10 mouse cellular contexts compared by ENCODE assay signal in genomic region chr7:87586271-87586937, GRCm38 (mm10). TPM values are rescaled to one million over a fixed set of nuclear protein-coding genes. Genes with fewer than 3 reads are reported as not detected.
DNase-seq lines count a peak whose midpoint lies in the region; ATAC-seq lines count a peak whose summit lies in the region.
"Had no signal": no experiment of that assay in that cellular context is flagged by ENCODE, and none has a peak within 500 bp of the region (broad histone marks: within the 10 kb centered on the region; RNA-seq: fewer than 3 reads in every experiment).

No protein-coding gene starts in this region.

- H3K9ac ChIP-seq in neural tube, embryonic 13.5 days = peak overlapping the region; percentile 46
- H3K9ac ChIP-seq: limb, embryonic 12.5 days had no signal

- H3K4me3 ChIP-seq in neural tube, embryonic 13.5 days = peak overlapping the region; percentile 48
- H3K4me3 ChIP-seq: limb, embryonic 12.5 days had no signal

- peak; percentile 83 for ATAC-seq in frontal cortex, adult (ENCODE audit: low TSS enrichment)
- peak; percentile 49; the same call in 1 of the 2 replicates for ATAC-seq in neural tube, embryonic 13.5 days (ENCODE audit: low read depth)
- no peak for ATAC-seq in erythroid progenitor cell, adult 5-6 weeks (replicated peaks; ENCODE audit: low FRiP score, poor library complexity, severe bottlenecking)

- H3K9me3 ChIP-seq in neural tube, embryonic 13.5 days = no peaks in the 10 kb centered on the region
- H3K9me3 ChIP-seq: limb, embryonic 12.5 days had no signal

- H3K27me3 ChIP-seq in neural tube, embryonic 13.5 days = peaks cover 17% of the 10 kb centered on the region; the same call in 1 of the 2 replicates

- no peak overlapping the region for H3K27ac ChIP-seq in neural tube, embryonic 13.5 days (replicated peaks)
- H3K27ac ChIP-seq: limb, embryonic 12.5 days had no signal

- no peaks in the 10 kb centered on the region for H3K36me3 ChIP-seq in neural tube, embryonic 13.5 days
- H3K36me3 ChIP-seq: limb, embryonic 12.5 days had no signal

- peak overlapping the region; percentile 64 for H3K4me2 ChIP-seq in neural tube, embryonic 13.5 days
- H3K4me2 ChIP-seq: limb, embryonic 12.5 days had no signal

- DNase-seq in cerebellum, postnatal 14 days = peak; percentile 30 to 43
- no peak for DNase-seq in cerebellum, adult 18-20 months
- DNase-seq in layer of hippocampus, postnatal 25 days (ENCODE audit: extremely low spot score in 1 of 2, low spot score in 1 of 2) = peak; percentile 37 to 39
- DNase-seq in ovary, postnatal 10 days (ENCODE audit: low spot score) = no peak
- DNase-seq in embryo, embryonic 10 days (ENCODE audit: low spot score) = no peak
- DNase-seq: gastrocnemius, postnatal 36 days had no signal

- H3K4me1 ChIP-seq in neural tube, embryonic 13.5 days (replicated peaks) = 0 out of 2 replicates have a peak, but pooled peaks cover 12% of the 10 kb centered on the region
- H3K4me1 ChIP-seq: limb, embryonic 12.5 days had no signal

- WGBS in neural tube, embryonic 13.5 days = 18% methylated on average over 10 of the region's 10 CpGs

RNA-seq across cellular contexts. Expression of gene Grm5, which starts 2.4 kb away (rescaled TPM):
- 100 to 1,000 TPM; 229 to 251 TPM for total RNA-seq in layer of hippocampus, postnatal 25 days (2021)
- 25.1 and 26.7 TPM in 2 replicates for polyA plus RNA-seq in neural tube, embryonic 13.5 days (2015; fragmentation: Nextera tagmentation; extraction: Ambion mirVana)
- not detected in 2 replicates for total RNA-seq in erythroid progenitor cell, adult 5-6 weeks (2015; ENCODE audit: low replicate concordance)
- not detected in 2 replicates for total RNA-seq in erythroid progenitor cell, adult 5-6 weeks (2017; ENCODE audit: low replicate concordance)
- total RNA-seq: gastrocnemius, postnatal 36 days had no signal

Comparison
In these comparisons a context has a peak if more than half of its experiments do, and no peak if none do; other contexts are left out.
1. DNase-seq: peak in cerebellum, postnatal 14 days (2 of 2) and layer of hippocampus, postnatal 25 days (2 of 2); none in cerebellum, adult 18-20 months (0 of 2), ovary, postnatal 10 days (single experiment) and embryo, embryonic 10 days (single experiment).
2. RNA of gene Grm5, which starts 2.4 kb away (total RNA-seq): 229 to 251 TPM in layer of hippocampus, postnatal 25 days; not detected in erythroid progenitor cell, adult 5-6 weeks; every median in the first group is over 100 times any median in the second.